Mouse (Mus musculus) thymus, postnatal 36 days (tissue): ENCODE measurements around the gene Opa3.
"Not testable (repeated sequence)": the region's sequence is repeated elsewhere in the genome, so short reads cannot be mapped to it uniquely, and the experiment has no call there.

Source experiments
- DNase-seq, 2 experiments: peaks; one replicate each; pipeline ENCODE4 v3.0.0; 2022; ENCODE audit warnings: mixed read lengths in 2 of 2

The Opa3 gene

DNA sequence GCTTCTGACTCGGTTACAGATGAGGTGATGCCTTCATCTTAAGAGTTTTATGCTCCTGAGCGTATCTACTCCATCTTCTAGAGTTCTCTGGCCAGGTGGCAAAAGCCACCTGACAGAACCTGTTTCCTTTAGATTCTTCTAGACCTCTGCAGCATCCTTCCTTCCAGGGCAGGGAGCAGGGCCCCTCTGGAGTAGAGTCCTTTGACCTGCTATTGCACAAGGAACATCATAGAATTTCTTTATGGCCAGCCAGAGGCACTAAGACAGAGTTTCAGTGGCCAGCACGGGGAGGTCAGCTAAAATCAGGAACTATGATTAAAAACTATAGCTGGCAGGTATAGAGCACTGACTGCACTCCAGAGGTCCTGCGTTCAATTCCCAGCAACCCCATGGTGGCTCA lies 23.9 kb downstream of the Opa3 start:
- DNase-seq, result no peak

DNA sequence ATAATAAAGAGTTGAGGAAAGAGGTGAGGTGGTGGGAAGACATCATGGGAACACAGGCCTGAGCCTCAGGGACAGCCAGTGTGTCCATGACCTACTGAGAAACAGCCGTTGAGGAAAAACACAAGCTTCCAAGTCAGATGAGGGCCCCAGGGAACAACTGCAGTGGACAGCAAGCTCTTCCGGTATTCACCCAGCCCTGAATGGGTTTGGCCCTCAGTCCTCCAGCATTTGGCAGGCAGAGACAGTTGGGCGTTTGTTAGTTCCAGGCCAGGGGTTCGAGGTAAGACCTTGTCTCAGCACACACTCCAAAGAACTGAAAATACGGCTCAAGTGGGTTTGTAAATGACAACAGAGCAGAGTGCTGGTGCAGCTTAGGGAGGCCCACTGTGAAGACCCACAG lies 25.3 kb downstream of the Opa3 start:
- no peak for DNase-seq

GRCm38 (mm10) chr7:19255395-19255794 lies 27.3 kb downstream of the Opa3 start:
- DNase-seq, result no peak

- DNase-seq, result no peak
Observed at GRCm38 (mm10) chr7:19256567-19256966, 28.4 kb downstream of the Opa3 start.

- DNase-seq, result no peak
Observed at GRCm38 (mm10) chr7:19257390-19258022, 29.4 kb downstream of the Opa3 start.

DNA sequence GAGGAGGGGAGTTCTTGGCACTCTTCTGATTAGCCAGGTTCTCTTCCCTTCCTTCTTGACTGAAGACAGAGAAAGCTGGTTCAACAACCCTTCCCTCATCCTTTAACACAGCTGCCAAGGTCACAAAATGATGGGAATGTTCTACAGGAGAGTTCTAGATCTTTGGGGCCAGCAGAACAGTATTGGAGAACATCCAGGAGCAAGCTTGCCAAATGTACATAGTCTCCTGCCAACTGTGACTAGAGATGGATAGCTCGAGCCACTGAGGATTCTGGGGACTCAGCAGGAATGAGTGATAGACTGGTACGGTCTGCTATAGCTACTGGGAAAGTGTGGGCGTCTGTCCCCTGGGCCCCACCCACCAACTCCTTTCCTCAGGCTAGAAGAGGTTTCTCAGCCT lies 30.2 kb downstream of the Opa3 start:
- no peak for DNase-seq

GRCm38 (mm10) chr7:19265147-19265546 lies 37.0 kb downstream of the Opa3 start:
- no peak for DNase-seq

GRCm38 (mm10) chr7:19265928-19266822 lies 38.0 kb downstream of the Opa3 start:
- peak; percentile 48 to 69 for DNase-seq

DNA sequence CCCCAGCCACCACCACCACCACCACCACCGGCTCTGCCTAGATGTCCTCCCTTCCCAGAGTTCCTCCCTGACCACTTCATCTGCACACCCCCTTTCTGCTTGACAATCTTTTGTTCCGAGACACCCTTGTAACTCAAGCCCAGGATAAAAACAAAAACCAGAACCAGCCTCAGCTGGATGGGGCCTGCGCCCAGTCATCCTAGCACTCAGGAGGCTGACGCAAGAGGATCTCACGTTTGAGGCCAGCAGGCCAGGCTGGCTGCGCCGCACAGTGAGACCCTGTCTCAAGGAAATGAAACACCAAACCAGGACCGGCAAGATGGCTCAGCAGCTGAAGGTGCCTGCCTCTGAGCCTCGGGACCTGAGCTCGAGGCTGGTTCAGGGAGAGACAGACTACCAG lies 38.9 kb downstream of the Opa3 start:
- no peak for DNase-seq

GRCm38 (mm10) chr7:19268993-19269681 lies 41.0 kb downstream of the Opa3 start:
- DNase-seq, result peak in 1 of 2 experiments; percentile 21

DNA sequence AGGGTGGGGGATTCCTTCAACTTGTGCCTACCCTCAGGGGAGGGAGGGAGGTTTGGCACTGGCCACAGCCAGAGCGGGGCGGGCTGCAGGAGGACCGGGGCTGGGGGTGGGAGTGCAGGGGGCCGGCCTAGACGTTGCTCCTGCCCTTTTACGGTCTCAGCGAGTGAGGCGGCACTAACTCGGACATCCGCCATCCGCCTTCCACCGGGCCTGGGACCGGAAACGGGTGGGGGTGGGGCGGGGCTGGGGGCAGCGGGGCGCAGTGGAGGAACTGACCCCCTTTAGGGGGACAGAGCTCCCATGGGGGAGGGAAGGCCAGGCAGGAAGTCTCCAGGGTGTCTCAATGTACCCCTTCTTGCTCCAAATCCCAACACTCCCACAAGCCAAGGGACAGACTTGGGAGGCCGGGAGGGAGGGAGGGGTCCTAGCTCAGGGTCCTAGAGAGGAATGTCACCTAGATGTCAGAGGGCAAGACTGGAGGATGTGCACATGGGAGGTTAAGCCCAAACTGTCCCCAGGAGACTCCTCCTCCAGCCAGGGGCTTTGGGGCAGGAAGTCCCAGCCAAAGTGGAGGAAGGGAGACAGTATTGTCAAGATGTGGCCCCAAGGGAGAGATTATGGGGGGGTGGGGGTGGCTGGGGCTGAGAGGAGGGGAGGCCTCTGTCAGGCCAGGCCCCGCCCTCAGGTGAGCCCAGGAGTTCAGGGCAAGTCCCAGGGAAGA lies 41.7 kb downstream of the Opa3 start:
- peak in 1 of 2 experiments; percentile 44 for DNase-seq

DNA sequence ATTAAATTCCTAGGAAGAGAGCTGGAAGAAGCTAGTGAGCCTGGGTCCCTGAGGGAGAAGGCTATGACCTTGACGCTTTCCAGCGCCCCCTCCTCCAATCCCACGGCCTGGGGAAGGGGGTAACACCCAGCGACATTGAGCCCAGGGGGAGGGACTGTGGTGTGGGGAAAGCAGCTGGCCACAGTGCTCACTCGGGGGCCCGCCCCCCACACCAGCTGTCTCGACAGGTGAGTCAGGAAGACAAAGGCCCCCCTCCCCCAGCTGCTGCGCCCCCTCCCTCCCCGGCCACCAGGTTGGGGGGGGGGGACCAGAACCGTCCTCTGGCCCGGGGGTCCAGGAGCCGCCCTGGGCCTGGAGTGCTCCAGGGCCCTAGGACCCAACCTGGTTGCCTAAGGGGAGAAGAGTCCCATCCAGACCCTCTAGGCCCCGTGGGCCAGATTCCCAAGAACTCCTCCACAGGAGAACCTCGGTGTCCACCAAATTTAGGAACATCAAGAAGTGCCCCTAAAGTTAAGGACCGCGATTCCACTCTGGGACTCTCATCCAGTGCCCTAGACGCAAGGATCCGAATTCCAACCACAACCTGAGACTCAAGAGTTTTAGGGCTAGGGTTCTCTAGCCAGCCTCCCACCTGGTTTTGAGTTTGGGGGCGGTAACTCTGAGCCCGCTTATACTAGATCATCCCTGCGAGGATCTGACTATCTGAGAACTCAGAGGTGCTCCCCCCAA lies 42.5 kb downstream of the Opa3 start:
- DNase-seq, result peak; percentile 32 to 70

GRCm38 (mm10) chr7:19271238-19272172 lies 43.4 kb downstream of the Opa3 start, which contains the start of gene Vasp:
Gene Vasp, minus strand, starts transcription at chr7:19271817.
- DNase-seq, result peak; percentile 83 to 86

GRCm38 (mm10) chr7:19272173-19272764 lies 44.1 kb downstream of the Opa3 start:
- DNase-seq, result peak; percentile 91

- DNase-seq, result no peak
Observed at GRCm38 (mm10) chr7:19276253-19276652, 48.1 kb downstream of the Opa3 start.

- no peak for DNase-seq
Observed at GRCm38 (mm10) chr7:19279052-19279451, 50.9 kb downstream of the Opa3 start.

DNA sequence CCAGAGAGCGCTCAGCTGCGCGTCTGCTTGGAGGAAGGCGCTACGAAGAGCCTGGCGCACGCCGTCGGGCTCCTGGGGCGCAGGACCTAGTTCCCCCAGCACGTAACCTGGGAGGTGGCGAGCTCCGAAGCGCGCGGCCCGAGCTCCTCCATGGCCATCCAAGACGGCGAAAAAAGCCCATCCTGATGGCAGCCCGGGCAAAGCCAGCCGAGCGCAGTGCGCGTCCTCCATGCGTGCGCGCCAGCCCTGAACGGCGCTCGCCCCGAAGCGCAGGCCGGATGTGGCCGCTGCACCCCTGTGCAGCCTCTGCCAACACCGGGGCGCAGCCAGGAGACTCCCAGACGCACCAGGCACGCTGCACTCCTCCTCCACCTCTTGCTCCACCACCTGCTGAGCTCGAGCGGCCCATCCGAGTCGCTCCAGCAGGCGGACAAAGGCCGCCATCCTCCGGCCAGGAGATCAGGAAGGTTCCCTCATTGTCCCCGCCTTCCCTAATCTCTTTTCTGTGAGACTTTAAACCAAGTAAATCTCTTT lies 51.5 kb downstream of the Opa3 start, which contains the start of gene Ppm1n:
Gene Ppm1n, minus strand, starts transcription at position 484 of the 534 bp plus-strand sequence.
- DNase-seq, result peak in 1 of 2 experiments; percentile 52

GRCm38 (mm10) chr7:19281680-19282304 lies 53.7 kb downstream of the Opa3 start:
- DNase-seq, result not testable (repeated sequence)

DNA sequence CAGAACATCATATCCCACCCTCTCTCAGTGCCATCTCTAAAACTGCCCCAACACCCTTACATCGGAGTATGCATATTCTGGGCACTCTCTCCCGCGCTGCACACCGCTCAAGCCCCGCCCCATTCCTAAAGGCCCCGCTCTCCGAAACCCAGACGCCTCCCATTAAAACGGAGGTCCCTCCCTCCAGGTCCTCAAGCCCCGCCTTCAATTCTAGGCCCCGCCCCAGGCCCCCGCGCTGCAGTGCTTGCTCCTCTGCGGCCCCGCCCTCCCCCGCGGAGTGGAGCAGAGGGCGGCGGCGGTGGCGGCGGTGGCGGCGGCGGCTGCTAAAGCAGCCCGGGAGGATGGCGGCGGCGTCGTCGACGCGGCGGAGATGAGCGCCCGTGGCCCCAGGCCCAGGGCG lies 54.3 kb downstream of the Opa3 start, which contains the start of gene Rtn2:
Gene Rtn2, plus strand, starts transcription at position 240 of the 400 bp plus-strand sequence.
- peak; percentile 63 to 73 for DNase-seq
